Mouse (Mus musculus) thymus, postnatal 14 days (tissue): Measurements from ENCODE around the gene Elf3.
"Not testable (repeated sequence)": the region's sequence is repeated elsewhere in the genome, so short reads cannot be mapped to it uniquely, and the experiment has no call there.

Experiments used
- DNase-seq: peaks from one replicate; pipeline ENCODE4 v3.0.0; 2021

The Elf3 gene

GRCm38 (mm10) chr1:135234771-135235170 lies 23.6 kb downstream of the Elf3 start:
- DNase-seq, result no peak

GRCm38 (mm10) chr1:135233961-135234360 lies 24.4 kb downstream of the Elf3 start:
- DNase-seq, result no peak

DNA sequence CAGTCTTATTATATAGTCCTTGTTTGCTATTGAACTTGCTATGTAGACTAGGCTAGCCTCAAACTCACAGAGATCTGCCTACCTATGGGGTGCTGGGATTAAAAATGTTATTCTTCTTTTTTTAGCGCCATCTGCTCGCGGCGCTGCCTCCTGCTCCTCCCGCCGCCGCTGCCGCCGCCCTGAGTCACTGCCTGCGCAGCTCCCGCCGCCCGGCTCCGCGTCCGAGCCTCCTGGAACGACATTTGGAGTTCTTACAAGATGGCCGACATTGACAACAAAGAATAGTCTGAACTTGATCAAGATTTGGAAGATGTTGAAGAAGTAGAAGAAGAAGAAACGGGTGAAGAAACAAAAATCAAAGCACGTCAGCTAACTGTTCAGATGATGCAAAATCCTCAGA lies 26.5 kb downstream of the Elf3 start:
- DNase-seq, result not testable (repeated sequence)

GRCm38 (mm10) chr1:135227339-135227950 lies 30.9 kb downstream of the Elf3 start:
- no peak for DNase-seq

- no peak for DNase-seq
These were observed 33.3 kb downstream of the Elf3 start for GRCm38 (mm10) chr1:135224981-135225604.

DNA sequence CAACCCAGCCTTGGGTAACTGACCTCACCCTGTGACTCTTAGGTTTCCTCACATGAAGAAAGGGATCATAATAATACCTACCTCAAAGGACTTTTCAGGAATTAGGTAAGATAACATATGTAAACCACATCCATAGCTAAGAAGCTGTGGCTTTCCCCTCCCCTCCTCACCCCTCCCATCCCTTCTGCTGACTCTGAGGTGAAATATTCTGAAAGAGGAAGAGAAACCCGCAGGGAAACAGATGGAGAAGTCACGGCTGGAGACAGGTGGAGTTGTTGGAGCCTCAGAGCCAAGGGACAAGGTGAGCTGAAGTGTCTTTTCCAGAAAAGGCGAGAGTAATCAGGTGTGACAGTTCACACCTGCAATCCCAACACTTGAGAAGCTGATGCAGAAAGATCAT lies 34.2 kb downstream of the Elf3 start:
- DNase-seq, result no peak

- DNase-seq, result no peak
These were observed 40.6 kb downstream of the Elf3 start for GRCm38 (mm10) chr1:135217607-135218233.

DNA sequence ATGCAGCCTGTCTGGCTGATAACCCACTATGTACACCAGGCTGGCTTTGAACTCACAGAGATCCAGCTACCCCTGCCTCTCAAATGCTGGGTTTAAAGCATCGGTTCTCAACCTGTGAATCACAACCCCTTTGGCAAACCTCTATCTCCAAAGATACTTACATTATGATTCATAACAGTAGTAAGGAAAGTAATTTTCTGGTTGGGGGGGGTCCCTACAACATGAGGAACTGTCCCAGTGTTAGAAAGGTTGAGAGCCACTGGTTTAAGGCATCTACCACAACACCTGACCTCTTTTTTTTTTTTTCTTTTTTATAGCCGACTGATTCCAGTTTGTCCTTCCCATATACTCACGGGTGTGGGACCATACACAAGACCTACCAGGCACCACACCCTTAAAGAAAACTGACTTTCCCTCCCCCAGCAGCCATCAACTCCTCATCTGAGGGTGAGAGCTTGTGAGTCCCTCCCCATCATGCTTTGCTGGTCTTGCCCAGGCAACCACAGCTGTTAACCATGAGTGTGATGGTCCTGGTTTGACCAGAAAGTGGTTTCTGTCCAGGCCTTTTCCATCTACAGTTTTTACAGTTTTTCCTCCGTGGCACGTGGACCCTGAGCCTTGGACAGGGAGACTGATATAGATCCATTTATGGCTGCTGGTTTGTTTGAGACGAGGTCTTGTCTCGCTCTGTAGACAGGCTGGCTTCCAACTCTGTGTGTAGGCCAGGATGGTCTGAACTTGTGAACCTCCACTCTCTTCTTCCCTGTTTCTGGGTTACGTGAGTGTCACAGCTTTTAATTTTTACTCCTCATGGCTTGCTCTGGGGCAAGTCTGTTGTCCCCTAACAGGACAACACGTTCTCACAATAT lies 44.4 kb downstream of the Elf3 start:
- no peak for DNase-seq

- no peak for DNase-seq
These were observed 47.9 kb downstream of the Elf3 start for GRCm38 (mm10) chr1:135210421-135210820.

- no peak for DNase-seq
These were observed 49.7 kb downstream of the Elf3 start for GRCm38 (mm10) chr1:135208716-135209115.

- no peak for DNase-seq
These were observed 51.6 kb downstream of the Elf3 start for GRCm38 (mm10) chr1:135206586-135207339.

DNA sequence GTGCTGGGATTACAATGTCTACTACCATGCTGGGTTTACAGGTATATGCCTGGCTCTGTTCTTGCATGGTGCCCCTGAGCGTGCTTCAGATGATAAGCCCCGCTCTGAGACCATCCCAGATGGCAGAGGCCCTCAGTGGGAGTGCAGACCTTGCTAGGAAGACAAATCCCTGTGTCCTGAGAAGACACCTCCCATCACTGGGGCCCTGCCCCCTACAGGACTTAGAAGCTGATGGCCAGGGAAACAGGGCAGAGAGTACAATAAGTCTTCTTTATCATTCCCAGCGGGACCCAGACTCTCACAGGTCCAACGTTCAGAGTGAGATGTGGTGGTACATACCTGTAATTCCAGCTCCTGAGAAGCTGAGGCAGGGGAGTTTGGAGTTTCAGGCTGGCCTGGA lies 53.1 kb downstream of the Elf3 start:
- no peak for DNase-seq

GRCm38 (mm10) chr1:135204196-135205126 lies 53.9 kb downstream of the Elf3 start:
- no peak for DNase-seq
